21 mouse cellular contexts compared by ENCODE assay signal in the genomic region with DNA sequence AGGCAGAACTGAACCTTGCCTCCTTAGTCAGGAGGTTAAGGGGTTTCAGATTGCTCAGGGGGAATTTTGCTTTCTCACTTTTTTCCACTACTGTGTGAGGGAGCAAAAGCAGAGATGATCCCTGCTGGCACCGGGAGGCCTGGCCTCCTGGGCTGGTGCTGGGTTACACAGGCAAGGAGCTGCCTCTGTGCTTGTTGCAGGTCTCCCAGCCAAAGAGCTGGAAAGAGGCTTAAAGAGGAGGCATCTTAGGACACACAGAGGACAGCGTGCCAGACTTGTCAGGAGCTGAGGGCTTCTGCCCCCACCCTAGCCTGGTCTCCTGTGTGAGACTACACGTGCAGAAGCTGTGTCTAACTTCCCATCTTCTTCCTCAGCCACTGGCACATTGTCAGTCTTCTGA. TPM values are rescaled to one million over a fixed set of nuclear protein-coding genes. Genes with fewer than 3 reads are reported as not detected.
A peak's percentile ranks its signal among the peaks of the same experiment; 100 is the strongest.
DNase-seq lines count a peak whose midpoint lies in the region; ATAC-seq and TF ChIP-seq lines count a peak whose summit lies in the region.
"Had no signal": no experiment of that assay in that cellular context is flagged by ENCODE, and none has a peak within 500 bp of the region (broad histone marks: within the 10 kb centered on the region; RNA-seq: fewer than 3 reads in every experiment).

No protein-coding gene starts in this region.

- H3K27me3 ChIP-seq in heart, embryonic 10.5 days (ENCODE audit: insufficient read depth, poor library complexity, severe bottlenecking) = no peaks in the 10 kb centered on the region
- H3K27me3 ChIP-seq in kidney, postnatal 0 days (ENCODE audit: insufficient read depth, low read length) = no peaks in the 10 kb centered on the region
- no peaks in the 10 kb centered on the region for H3K27me3 ChIP-seq in limb, embryonic 10.5 days (ENCODE audit: low read depth, poor library complexity, severe bottlenecking)
- H3K27me3 ChIP-seq in liver, embryonic 12.5 days (replicated peaks) = no peaks in the 10 kb centered on the region
- H3K27me3 ChIP-seq: heart, embryonic 12.5 days; lung, embryonic 15.5 days; midbrain, embryonic 12.5 days had no signal

- no peak overlapping the region for H3K9ac ChIP-seq in kidney, postnatal 0 days (ENCODE audit: low read depth, low read length)
- H3K9ac ChIP-seq in liver, embryonic 12.5 days = no peak overlapping the region
- H3K9ac ChIP-seq: heart, embryonic 12.5 days; lung, embryonic 15.5 days; midbrain, embryonic 12.5 days had no signal

- intact Hi-C loops in heart, postnatal 36 days (cut with DNase I) = no loop called here

- no peaks in the 10 kb centered on the region; the same call in 1 of the 2 replicates for H3K36me3 ChIP-seq in heart, embryonic 10.5 days
- H3K36me3 ChIP-seq in kidney, postnatal 0 days (ENCODE audit: insufficient read depth, low read length) = 0 out of 2 replicates have a peak, but pooled peaks cover 7% of the 10 kb centered on the region
- H3K36me3 ChIP-seq in limb, embryonic 10.5 days = 0 out of 2 replicates have a peak, but pooled peaks cover 5% of the 10 kb centered on the region
- H3K36me3 ChIP-seq in liver, embryonic 12.5 days = no peaks in the 10 kb centered on the region
- H3K36me3 ChIP-seq: lung, embryonic 15.5 days; midbrain, embryonic 12.5 days had no signal

- TF ChIP-seq CTCF in kidney, postnatal 0 days (IDR thresholded peaks at IDR 0.05; ENCODE audit: low read depth) = no peak

- H3K4me2 ChIP-seq in kidney, postnatal 0 days (ENCODE audit: low read length) = no peak overlapping the region
- H3K4me2 ChIP-seq in liver, embryonic 12.5 days = no peak overlapping the region
- H3K4me2 ChIP-seq: heart, embryonic 12.5 days; lung, embryonic 15.5 days; midbrain, embryonic 12.5 days had no signal

- 0 out of 2 replicates have a peak, but pooled peaks have one; percentile 15 for ATAC-seq in kidney, postnatal 0 days (replicated peaks; ENCODE audit: low FRiP score, low read depth)
- ATAC-seq in liver, embryonic 12.5 days = no peak
- ATAC-seq: CD4-positive, CD25-positive, alpha-beta regulatory T cell, adult 4 months; hindbrain, embryonic 16.5 days had no signal

- H3K4me3 ChIP-seq in heart, embryonic 10.5 days = no peak overlapping the region
- no peak overlapping the region for H3K4me3 ChIP-seq in kidney, postnatal 0 days (replicated peaks; ENCODE audit: low read depth, low read length)
- no peak overlapping the region for H3K4me3 ChIP-seq in limb, embryonic 10.5 days
- no peak overlapping the region for H3K4me3 ChIP-seq in liver, embryonic 12.5 days
- H3K4me3 ChIP-seq: heart, embryonic 12.5 days; lung, embryonic 15.5 days; midbrain, embryonic 12.5 days had no signal

- WGBS in heart, embryonic 10.5 days = 47% methylated on average over 3 of the region's 3 CpGs
- WGBS in kidney, postnatal 0 days = 24% methylated on average over 3 of the region's 3 CpGs
- 37% methylated on average over 3 of the region's 3 CpGs for WGBS in limb, embryonic 10.5 days
- 54% methylated on average over 3 of the region's 3 CpGs for WGBS in liver, embryonic 12.5 days (ENCODE audit: insufficient replicate concordance)

- H3K9me3 ChIP-seq in heart, embryonic 10.5 days = no peaks in the 10 kb centered on the region
- H3K9me3 ChIP-seq in kidney, postnatal 0 days (replicated peaks; ENCODE audit: low read length) = no peaks in the 10 kb centered on the region
- H3K9me3 ChIP-seq in limb, embryonic 10.5 days (replicated peaks) = no peaks in the 10 kb centered on the region
- H3K9me3 ChIP-seq in liver, embryonic 12.5 days (replicated peaks) = no peaks in the 10 kb centered on the region
- H3K9me3 ChIP-seq: heart, embryonic 12.5 days; lung, embryonic 15.5 days; midbrain, embryonic 12.5 days had no signal

- H3K4me1 ChIP-seq in heart, embryonic 10.5 days = peaks cover 28% of the 10 kb centered on the region
- H3K4me1 ChIP-seq in kidney, postnatal 0 days (replicated peaks; ENCODE audit: insufficient read depth, low read length) = peaks cover 6% of the 10 kb centered on the region; the same call in 1 of the 2 replicates
- peaks cover 28% of the 10 kb centered on the region for H3K4me1 ChIP-seq in limb, embryonic 10.5 days
- no peaks in the 10 kb centered on the region; the same call in 1 of the 2 replicates for H3K4me1 ChIP-seq in liver, embryonic 12.5 days

- DNase-seq in cerebellum, postnatal 10 days = peak; percentile 47 to 49
- no peak for DNase-seq in cerebellum, postnatal 14 days
- DNase-seq in heart, embryonic 10.5 days (ENCODE audit: low spot score) = no peak
- DNase-seq in heart, postnatal 36 days = no peak
- DNase-seq in kidney, postnatal 0 days (ENCODE audit: low spot score) = no peak
- no peak for DNase-seq in kidney, adult 18-20 months
- no peak for DNase-seq in limb, embryonic 10.5 days (ENCODE audit: low spot score)
- DNase-seq: cerebellum, adult 9-11 months; embryo, embryonic 11 days; kidney, adult 11 months; layer of hippocampus, postnatal 36 days; retina, postnatal 1 day; right cerebral cortex, postnatal 4 days had no signal

- H3K27ac ChIP-seq in heart, embryonic 10.5 days = peak overlapping the region; percentile 69; the same call in 1 of the 2 replicates
- 0 out of 2 replicates have a peak overlapping the region, but pooled peaks have one; percentile 6 for H3K27ac ChIP-seq in kidney, postnatal 0 days
- H3K27ac ChIP-seq in limb, embryonic 10.5 days = peak overlapping the region; percentile 42; the same call in 1 of the 2 replicates
- H3K27ac ChIP-seq in liver, embryonic 12.5 days = no peak overlapping the region
- H3K27ac ChIP-seq: lung, embryonic 15.5 days; macrophage; midbrain, embryonic 12.5 days had no signal

RNA-seq across cellular contexts. Expression of a gene that starts 15.3 kb away (rescaled TPM):
- polyA plus RNA-seq in heart, embryonic 10.5 days (2016; fragmentation: Nextera tagmentation; extraction: Ambion mirVana) = 44.7 and 47.2 TPM in 2 replicates
- total RNA-seq in heart, postnatal 36 days (2021) = 100 to 1,000 TPM; 165 to 209 TPM
- polyA plus RNA-seq in kidney, postnatal 0 days (2015; fragmentation: Nextera tagmentation; extraction: Ambion mirVana) = 87.4 and 99.7 TPM in 2 replicates
- polyA plus RNA-seq in limb, embryonic 10.5 days (2016; fragmentation: Nextera tagmentation; extraction: Ambion mirVana) = 28.9 and 43.5 TPM in 2 replicates
- 16.3 and 17.0 TPM in 2 replicates for polyA plus RNA-seq in liver, embryonic 12.5 days (2016; fragmentation: Nextera tagmentation; extraction: Ambion mirVana)
- total RNA-seq: MEL had no signal
- polyA plus RNA-seq: CD4-positive, CD25-positive, alpha-beta regulatory T cell, adult 4 months had no signal

Comparison
In these comparisons a context has a peak if more than half of its experiments do, and no peak if none do; other contexts are left out.
1. DNase-seq: peak in cerebellum, postnatal 10 days (2 of 2); none in cerebellum, postnatal 14 days (0 of 2), heart, embryonic 10.5 days (single experiment), heart, postnatal 36 days (0 of 2), kidney, postnatal 0 days (single experiment), kidney, adult 18-20 months (single experiment) and limb, embryonic 10.5 days (single experiment).